Mouse (Mus musculus) myocyte (in vitro differentiated cells): ENCODE results near the gene Chga.

Experiments used
- E2F4 ChIP-seq: IDR thresholded peaks from one replicate; pipeline ENCODE4 v1.6.1; 2011; ENCODE audit warnings: mild to moderate bottlenecking, control low read depth, moderate library complexity; ENCODE audit not compliant: insufficient read depth
- MAX ChIP-seq: IDR thresholded peaks from one replicate; pipeline ENCODE4 v1.6.1; 2011; ENCODE audit warnings: low read depth, mild to moderate bottlenecking, control low read depth
- MYOG ChIP-seq, 3 experiments: IDR thresholded peaks; one replicate each; pipeline ENCODE4 v1.6.1; 2011; ENCODE audit warnings: control low read depth in 2 of 3, low read depth in 2 of 3, mild to moderate bottlenecking in 2 of 3; ENCODE audit not compliant: insufficient read length in 2 of 3, control insufficient read depth in 1 of 3, insufficient read depth in 1 of 3
- POLR2A ChIP-seq: IDR thresholded peaks from one replicate; pipeline ENCODE4 v1.6.1; 2011; ENCODE audit warnings: low read depth, mild to moderate bottlenecking, control low read depth, moderate library complexity; ENCODE audit not compliant: insufficient read length
- TCF12 ChIP-seq: IDR thresholded peaks from one replicate; pipeline ENCODE4 v1.6.1; 2011; ENCODE audit warnings: mild to moderate bottlenecking, control low read depth; ENCODE audit not compliant: poor library complexity, insufficient read depth, severe bottlenecking
- TCF3 ChIP-seq: IDR thresholded peaks from one replicate; pipeline ENCODE4 v1.6.1; 2011; ENCODE audit warnings: low read depth, control low read depth; ENCODE audit not compliant: insufficient read length

- no peak for TF ChIP-seq TCF3
- TF ChIP-seq TCF12, result no peak
- TF ChIP-seq POLR2A, result no peak
- no peak for TF ChIP-seq MYOG (IDR thresholded peaks at IDR 0.05; ENCODE audit: control insufficient read depth in 1 of 3, insufficient read depth in 1 of 3, insufficient read length in 2 of 3, low read depth in 2 of 3)
- no peak for TF ChIP-seq MAX
- TF ChIP-seq E2F4, result no peak
These were observed 26.8 kb upstream of the Chga start for GRCm38 (mm10) chr12:102527989-102528388.
